Mouse (Mus musculus): Measurements from ENCODE around the gene Porcn.

The Porcn gene

DNA sequence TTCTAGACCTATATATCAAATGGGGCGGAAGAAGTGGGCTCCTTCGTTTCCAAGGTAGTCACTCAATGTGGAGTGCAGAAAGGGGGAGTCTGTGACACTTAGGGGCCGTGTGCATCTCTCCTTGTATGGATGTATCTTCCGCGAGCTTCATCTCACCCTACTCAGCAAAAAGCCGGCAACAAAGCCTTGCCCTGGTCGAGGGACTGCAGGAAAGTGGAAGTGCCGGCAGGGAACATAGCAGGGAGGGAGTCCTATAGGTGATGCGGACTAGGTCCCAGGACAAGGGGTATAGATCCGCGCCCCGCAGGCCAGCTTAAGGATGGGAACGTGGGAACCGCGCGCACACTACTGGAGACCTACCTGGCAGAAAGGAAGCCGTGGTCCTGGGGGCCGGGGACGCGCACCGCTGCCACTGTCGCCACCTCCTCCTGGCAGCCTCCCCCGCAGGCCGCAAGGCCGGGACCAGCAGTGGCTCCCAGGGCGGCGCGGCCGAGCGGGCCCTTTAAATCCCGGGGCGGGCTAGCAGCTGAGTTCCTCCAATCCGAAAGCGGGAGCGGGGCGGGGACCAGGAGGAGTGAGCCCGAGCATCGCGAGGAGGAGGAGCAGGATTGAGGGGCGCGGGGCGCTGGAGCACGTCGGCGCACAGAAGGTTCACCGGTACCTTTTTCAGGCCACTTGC lies at the start of gene Porcn:
Gene Porcn, minus strand, starts transcription at position 511 of the 679 bp plus-strand sequence.
- peak; percentile 34 for DNase-seq (ENCODE audit: low spot score)

DNA sequence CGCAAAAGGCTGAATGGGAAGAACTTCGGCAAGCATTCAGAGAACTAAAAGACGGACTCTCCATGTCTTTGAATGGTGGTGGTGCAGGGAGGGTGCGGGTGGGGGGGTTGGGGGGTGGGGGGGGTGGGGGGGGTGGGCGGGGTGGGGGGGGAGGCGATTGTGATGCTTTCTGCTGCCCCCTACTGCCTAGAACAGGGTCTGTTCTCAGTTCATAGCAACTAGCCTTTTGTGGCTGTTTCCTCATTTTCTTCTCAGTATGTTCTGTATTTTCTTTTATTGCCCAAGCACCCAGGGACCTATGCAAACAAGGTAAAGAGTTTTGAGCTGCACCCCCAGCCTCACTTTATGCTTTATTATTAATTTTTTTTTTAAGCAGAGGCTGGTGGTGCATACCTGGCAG lies 49.5 kb upstream of the Porcn start:
- DNase-seq (ENCODE audit: low spot score), result no peak

DNA sequence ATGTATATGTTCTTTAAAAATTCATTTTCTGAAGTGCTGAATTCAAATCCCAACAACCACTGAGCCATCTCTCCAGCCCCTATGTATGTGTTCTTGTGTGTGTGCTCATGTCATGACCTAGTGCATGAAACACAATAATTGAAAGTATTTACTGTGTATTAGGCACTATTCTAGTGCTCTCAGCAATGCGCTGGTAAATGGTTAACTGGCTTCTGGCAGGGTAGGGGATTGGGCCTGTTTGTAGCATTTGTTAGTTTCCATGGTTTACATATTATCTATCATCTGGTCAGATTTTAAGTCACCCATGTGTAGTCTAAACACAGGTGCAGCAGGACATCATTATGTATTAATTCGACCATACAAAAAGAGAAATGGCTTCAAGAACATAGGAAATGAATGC lies 47.4 kb upstream of the Porcn start:
- DNase-seq (ENCODE audit: low spot score), result no peak

DNA sequence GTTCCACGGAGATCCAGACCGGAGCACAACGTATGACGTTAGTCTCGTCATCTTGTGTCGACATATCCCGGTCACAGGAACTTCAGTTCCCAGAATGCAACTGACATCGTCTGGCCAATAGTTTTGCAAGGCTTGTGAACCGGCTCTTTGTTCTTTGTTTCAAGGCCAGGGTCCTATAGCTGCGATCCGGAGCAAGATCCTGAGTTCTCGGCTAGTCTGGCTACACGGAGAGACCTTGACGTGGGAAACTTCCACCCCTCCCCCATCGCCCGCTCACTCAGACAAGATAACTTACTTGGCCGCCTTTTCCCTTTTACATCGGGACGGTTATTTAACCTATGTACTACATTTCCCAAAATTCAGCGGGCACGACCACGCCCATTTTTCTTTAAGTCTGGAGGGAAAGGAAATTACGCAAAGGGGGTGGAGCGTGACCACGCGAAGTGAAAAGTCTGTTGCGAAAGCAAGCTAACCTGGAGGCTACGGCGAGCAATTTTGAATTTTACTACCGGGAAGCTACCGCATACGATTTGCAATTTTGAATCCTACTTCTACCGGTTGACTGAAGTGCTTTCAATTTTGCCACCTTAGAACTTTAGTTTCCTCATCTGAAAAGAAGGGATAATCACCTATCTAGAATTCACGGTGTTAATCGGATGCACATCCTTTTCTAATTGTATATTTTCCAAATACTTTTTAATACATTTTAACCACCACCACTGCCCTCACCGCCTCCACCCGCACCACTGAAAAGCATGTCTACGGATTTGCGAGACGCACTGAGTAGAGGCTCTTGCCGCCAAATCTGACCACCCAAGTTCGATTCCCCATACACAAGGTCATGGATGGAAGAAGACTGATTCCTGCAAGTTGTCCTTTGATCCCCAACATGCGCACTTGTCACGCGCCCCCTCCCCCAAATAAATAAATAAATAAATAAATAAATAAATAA lies 46.3 kb upstream of the Porcn start, which contains the start of gene Ftsj1:
Gene Ftsj1, minus strand, starts transcription at position 73 of the 952 bp plus-strand sequence.
- DNase-seq (ENCODE audit: low spot score), result peak; percentile 13

DNA sequence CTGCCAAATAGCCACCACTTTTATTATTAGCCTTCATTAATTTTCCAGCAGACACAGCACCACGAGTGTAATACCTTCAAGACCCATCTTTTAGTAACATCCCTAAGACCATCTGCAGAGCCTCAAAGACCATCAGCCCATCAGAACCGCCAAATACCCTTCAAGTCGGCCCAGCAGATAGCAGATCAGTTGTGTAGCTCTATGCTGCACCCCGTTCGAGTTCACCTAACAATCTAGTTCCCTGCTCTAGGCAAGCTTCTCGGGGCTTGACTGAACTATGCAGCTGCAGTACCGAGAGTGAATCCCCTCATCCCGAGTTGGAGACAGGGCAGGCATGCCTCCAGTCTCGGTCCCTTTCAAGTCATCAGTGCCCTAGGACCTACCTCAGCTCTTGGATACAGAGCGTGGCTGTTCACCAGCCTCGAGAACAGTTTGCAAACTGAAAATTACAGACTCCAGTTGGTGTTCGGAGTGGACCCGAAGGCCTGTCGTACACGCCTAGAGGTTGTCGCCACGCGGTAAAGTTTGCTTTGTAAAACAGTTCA lies 45.5 kb upstream of the Porcn start:
- no peak for DNase-seq (ENCODE audit: low spot score)

DNA sequence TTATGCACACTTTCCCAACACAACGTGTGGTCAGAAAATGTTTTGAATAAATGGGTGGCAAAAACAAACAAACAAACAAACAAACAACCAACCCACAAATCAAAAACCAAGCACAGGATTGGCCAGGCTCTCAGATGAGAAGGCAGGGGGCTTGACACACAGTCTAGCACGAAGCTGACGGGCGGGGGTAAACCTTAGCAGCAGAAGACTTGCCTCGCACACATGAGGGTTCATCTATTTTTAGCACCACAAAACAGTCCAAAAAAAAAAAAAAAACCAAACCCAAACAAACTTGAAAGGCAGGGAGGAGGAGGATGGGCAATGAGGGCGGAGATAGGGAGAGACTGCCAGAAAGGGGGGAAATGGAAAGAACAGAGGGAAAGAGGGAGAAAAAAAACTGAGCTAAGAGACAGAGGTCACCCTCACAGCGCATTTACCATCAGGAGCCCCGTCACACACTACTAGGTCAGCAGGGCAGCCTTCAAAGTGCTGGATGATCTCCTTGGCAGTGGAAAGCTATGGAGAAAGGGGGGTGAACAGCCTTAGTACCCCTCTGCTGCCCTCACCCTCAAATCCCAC lies 42.3 kb upstream of the Porcn start:
- DNase-seq (ENCODE audit: low spot score), result no peak

DNA sequence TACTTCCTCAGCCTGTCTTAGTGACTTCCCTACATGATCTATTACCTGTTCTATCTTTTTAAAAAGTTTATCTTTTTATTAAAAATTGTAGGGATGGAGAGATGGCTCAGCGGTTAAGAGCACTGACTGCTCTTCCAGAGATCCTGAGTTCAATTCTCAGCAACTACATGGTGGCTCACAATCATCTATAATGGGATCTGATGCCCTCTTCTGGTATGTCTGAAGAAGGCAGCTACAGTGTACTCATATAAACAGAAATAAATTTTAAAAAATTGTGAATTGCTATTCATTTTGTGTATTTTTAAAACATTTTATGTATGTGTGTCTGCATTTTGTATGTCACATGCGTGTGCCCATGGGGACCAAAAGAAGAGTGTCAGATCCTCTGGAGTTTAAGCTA lies 41.4 kb upstream of the Porcn start:
- no peak for DNase-seq (ENCODE audit: low spot score)

DNA sequence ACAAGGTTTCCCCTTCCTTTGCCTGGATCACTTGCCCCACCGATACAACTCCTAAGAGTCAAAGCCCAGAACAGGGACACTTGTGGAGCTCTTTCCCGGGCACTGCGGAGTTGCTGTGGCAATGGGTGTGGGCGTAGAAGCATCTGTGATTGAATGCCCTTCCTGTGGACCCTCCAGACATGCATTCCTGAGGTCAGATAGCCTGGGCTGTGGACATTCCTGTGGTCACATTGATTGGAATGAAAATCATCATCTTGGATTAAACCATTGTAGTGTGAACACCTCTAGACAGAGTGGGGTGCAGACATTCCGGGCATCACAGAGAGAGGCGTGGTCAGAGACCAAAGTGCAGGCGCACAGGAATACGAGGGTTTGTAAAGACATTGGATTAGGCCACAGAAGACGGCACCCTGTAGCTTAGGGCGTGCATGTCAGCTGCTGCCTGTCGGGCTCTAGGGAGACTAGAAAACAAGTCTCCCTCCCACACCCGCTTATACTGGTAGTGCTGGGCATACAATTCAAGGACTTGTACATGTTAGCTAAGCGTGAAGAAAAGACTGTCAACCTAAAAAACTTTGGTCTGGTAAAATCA lies 32.6 kb upstream of the Porcn start:
- DNase-seq (ENCODE audit: low spot score), result no peak

DNA sequence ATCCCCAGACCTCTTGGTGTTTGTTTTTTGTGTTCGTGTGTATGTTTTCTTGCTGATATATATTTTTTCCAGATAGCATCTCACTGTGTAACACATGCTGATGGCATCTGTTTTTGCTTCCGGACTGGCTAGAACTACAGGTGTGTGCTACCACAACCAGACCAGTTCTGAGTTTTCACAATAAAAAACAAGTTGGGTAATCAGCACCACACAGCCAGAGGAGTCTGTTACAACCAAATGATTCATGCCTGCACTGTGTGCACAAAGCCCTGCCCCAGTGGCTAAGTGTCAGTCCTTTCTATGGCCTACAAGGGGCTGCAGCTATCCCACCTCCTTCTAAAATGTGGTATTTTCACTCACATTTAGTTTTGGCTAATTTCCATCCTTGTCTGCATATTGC lies 30.4 kb upstream of the Porcn start:
- no peak for DNase-seq (ENCODE audit: low spot score)

DNA sequence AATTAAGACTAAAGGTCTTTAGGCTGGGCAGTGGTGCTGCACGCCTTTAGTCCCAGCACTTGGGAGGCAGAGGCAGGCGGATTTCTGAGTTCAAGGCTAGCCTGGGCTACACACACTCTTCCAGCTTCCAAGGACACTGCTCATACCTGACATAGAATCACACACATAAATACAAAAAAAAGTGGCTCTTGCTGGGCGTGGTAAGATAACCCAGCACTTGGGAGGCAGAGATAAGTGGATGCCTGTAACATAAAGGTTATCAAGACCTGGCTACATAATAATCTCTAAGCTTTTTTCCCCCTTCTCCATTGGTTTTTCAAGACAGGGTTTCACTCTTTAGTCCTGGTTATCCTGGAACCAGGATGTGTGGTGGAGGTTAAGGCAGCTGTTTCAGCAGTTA lies 27.3 kb upstream of the Porcn start:
- no peak for DNase-seq (ENCODE audit: low spot score)

DNA sequence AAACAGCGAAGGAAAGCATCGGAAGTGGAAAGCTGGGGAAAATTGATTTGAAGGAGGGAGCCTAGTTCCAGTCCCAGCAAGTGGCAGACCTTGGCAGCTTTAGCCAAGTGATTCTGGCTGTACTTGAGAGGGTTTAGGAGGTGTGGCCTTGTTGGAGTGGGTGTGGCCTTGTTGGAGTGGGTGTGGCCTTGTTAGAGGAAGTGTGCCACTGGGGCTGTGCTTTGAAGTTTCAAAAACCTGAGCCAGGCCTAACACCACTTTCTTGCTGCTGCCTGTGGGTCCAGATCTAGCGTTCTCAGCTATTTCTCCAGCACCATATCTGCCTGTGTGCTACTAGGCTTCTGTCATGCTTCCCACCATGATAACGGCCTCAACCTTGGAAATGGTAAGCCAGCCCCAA lies 23.9 kb upstream of the Porcn start:
- DNase-seq (ENCODE audit: low spot score), result no peak

DNA sequence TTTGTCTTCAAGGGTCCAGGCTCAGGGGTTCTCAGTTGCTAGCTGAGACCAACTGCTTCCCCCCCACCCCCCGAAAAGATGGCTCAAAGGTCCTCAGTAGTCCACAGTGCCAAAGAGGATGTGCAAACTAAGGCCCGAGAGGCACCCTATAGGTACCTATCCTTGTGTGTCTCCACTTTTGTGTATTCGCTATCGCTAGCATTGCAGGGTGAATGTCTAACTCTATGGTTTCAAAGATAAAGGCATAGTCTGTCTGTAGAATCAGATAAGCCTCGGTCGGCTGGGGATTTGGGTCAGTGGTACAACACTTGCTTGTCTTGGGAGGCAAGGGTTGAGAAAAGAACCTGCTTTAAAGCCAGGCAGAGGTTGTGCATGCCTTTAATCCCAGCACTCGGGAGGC lies 17.1 kb upstream of the Porcn start:
- no peak for DNase-seq (ENCODE audit: low spot score)

DNA sequence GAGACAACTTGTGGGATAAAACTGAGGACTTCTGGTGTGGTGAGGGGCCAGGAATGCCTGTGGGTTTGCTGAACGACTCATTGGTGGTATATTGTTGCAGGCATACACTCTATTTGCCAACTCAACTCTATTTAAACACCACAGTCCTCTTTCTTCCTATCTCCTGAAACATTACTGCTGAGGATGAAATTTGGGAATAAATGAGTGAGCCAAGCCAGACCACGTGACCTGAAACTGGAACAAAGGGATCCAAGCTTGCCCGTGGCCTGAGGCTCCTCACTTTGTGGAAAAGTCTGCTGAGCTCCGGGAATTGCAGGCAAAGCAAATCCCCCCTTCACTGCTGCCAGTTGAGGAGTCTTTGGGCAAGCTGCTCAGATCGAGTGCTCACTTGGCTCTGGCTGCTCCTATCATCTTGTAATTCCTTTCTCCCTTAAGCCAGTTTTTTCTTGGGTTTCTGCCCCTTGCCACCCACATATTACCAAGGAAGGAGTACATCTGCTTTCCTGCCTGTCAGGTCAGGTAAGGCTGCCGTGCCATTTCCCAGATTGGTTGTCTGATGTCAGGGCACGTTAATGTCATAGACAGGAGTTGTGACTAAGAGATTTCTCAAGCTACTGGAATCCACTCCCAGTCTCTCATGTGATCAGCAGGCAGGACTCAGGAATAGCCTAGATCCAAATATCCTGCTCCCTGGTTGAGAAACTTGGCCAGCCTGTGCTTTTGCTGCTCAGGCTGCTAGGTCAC lies 16.5 kb upstream of the Porcn start:
- no peak for DNase-seq (ENCODE audit: low spot score)

DNA sequence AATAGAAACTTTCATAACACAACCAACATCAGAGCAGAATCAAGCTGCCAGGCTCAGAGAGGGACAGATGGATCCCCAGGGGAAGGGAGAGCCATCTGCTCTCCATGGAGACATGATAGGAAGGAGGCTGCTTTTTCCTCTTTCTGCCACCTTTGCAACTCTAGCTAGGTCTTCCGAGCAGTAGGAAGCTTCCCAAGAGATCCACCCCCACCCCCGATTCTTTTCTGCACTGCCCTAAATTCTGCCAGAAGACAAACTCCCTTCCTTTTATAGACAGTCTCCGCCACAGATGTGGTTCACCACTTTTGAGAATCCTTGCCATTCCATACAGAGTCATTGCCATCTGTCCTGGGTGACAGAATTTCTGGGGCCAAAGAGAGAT lies 16.0 kb upstream of the Porcn start:
- DNase-seq (ENCODE audit: low spot score), result no peak

DNA sequence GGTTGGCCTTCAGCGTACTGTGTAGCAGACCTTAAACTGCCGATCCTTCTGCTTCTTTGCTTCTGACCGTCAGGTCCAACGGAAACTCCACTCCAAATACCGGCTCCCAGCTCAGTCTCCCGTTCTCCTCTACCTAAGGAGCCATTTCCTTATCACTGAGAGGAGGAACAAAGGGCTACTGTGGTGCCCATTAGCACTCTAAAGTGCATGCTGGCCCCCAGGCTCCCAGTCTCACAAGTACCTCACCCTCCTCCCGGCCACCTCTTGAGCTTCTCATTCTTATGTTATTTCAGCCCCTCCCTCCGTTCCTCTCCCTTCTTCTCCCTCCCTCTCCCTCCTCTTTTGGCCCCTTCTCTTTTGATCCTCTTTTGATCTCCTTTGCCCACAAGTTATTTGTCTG lies 13.3 kb upstream of the Porcn start:
- no peak for DNase-seq (ENCODE audit: low spot score)

DNA sequence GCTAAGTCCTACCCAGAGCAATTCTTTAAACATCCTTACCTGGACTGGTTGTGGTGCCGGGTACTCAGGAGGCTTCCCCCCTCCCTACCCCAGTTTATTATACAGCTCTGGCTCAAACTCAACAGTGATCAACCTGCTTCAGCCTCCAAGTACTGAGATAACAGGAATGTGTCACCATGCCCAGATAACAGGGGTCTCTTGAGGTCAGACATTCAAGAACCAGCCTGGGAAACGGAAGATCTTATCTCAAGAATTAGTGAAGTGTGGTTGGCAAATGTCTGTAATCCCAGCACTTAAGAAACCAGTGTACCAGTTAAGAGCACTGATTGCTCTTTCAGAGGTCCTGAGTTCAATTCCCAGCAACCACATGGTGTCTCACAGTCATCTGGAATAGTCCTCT lies 11.8 kb upstream of the Porcn start:
- no peak for DNase-seq (ENCODE audit: low spot score)

DNA sequence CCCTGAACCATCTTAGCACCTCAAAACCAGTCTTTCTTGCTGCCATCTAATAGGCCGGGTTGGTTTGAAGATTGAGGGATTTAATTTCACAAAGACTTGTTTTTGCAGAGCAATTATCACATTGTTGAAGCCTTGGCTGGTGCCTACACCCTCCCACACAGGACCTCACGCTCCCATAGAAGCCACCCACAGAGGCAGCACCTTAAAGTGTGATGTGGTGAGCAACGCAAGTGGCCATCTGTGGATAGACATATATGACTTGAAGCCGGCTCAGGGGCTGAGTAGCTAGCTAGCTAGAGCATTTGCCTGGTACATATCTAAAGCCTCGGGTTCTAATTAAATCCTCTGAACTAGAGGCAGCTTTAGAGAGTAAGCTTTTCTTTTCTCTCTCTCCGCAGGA lies 11.1 kb upstream of the Porcn start:
- DNase-seq (ENCODE audit: low spot score), result no peak

DNA sequence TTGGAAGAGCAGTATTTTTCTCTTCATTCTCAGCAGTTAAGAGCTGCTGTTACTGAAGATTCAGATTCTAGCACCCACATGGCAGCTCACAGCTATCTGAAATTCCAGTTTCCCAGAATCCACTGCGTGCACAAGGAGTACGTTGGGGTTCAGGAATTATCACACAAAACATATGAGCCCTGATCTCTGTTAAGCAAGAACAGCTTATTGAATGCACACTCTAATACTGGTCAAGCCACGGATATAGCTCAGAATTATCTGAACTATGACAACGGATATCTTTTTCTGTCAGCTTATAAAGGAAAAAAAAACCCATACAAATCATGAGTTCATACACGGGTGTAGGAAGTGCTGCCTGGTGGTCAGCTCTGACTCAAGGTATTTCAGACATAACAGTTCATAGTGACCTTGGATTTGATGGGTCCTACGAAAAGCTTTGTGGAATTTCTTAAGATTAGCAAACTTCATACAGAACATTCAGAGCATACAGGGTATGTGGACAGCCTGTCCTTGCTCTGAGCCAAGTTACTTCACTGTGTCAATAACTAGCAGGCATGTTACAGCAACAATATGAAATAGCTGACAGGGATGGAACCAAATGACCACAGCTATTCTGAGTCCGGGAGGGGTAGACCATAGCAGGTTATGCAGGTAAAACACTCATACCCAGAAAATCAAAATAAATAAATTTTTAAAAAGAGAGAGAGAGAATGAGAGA lies 5.3 kb upstream of the Porcn start:
- no peak for DNase-seq (ENCODE audit: low spot score)

DNA sequence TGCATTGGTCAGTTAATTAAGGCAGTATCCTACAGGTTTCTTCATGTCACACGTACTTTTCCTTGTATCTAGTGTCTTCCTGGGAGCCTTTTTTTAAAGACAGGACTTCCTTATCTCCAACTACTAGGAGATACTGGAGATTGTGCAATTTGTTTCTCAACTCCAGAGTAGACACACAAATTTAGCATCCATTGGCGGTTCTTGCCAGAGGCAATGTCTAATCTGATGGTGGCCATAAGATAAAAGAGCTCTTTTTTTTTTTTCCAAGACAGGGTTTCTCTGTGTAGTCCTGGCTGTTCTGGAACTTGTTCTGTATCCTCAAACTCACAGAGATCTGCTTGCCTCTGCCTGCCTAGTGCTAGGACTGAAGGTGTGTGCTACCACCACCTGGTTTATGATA lies 3.4 kb upstream of the Porcn start:
- no peak for DNase-seq (ENCODE audit: low spot score)

DNA sequence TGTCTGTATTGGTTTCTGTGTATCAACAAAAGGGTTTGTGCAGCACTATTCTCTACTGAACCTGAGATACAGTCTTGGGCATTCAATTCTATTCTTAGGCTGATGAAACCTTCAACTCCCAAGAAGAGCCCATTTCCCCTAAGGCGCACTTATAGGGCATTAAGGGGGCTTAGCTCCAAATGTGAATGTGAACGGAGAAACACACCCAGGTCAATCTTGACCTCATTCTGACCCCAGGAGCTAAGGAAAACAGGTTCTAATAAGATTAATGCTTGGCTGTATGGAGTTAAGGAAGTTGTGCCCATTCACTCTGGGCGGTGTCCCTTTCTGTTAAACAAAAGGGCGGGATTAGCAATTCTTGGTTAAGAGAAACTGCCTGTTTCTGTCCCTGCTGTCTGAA lies 899 bp upstream of the Porcn start:
- no peak for DNase-seq (ENCODE audit: low spot score)

DNA sequence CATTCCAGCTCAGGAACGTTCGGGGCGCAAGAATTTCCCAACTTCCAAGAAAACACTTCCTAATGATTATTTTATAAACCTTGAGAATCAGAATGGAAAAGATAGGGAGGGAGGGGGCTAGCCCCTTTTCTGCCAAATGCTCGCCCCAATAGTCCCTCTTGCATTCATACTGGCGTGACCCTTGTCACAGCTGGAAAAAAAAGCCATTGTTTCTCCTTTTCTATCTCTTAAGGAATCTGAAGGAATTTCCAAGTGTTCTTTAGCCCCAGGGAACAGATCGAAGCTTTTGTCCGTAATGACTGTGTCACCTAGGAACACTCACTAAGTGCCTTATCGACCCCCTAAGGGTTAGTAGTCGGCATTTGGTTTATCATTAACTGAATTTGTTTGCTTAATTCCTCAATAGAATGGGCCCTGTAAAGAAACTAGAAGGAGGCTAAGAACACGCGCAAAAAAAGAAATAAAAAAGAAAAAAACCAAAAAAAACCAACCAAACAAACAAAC lies 421 bp upstream of the Porcn start:
- DNase-seq (ENCODE audit: low spot score), result no peak
